Mouse (Mus musculus) olfactory bulb, adult 2 months (tissue): ENCODE measurements around the gene Bpifc. TPM values are rescaled to one million over a fixed set of nuclear protein-coding genes. Genes with fewer than 3 reads are reported as not detected.

Source experiments
- H3K27ac ChIP-seq: fragments of 200-500 bp; 2 replicates; pipeline ENCODE4 v1.5.1; 2012; ENCODE audit warnings: low read depth, low read length; ENCODE audit not compliant: insufficient read depth
- H3K4me1 ChIP-seq: fragments of 200-500 bp; 2 replicates; pipeline ENCODE4 v1.6.1; 2012; ENCODE audit warnings: low read length; ENCODE audit not compliant: control insufficient read depth, insufficient read depth
- H3K4me3 ChIP-seq: fragments of 200-500 bp; 2 replicates; pipeline ENCODE4 v1.5.1; 2012; ENCODE audit warnings: mild to moderate bottlenecking, low read depth, low read length, moderate library complexity; ENCODE audit not compliant: insufficient read depth
- CTCF ChIP-seq: fragments of 200-500 bp; IDR thresholded peaks from 2 replicates; pipeline ENCODE4 v1.5.1; 2012; ENCODE audit warnings: low read depth, mild to moderate bottlenecking, low read length, moderate library complexity; ENCODE audit not compliant: insufficient read depth
- POLR2A ChIP-seq: fragments of 200-500 bp; IDR thresholded peaks from 2 replicates; pipeline ENCODE4 v1.6.1; 2012; ENCODE audit warnings: mild to moderate bottlenecking, low read depth, low read length, moderate library complexity; ENCODE audit not compliant: insufficient read depth
- WGBS: fragments of 180-500 bp; shearing (Covaris S2); methylation state at CpG from one replicate; pipeline ENCODE4 v1.1.7; 2018; 5-methylcytosine and 5-hydroxymethylcytosine counted together
- polyA plus RNA-seq: library from polyadenylated mRNA; stranded (reverse); fragments of >200 nt; gene quantifications from 2 replicates; pipeline ENCODE4 v1.2.4, GENCODE M21; 2012; ENCODE audit warnings: low replicate concordance; ENCODE audit not compliant: missing spikeins, insufficient read depth, insufficient read length

Gene Bpifc
- polyA plus RNA-seq, 1 experiment, result not detected

DNA sequence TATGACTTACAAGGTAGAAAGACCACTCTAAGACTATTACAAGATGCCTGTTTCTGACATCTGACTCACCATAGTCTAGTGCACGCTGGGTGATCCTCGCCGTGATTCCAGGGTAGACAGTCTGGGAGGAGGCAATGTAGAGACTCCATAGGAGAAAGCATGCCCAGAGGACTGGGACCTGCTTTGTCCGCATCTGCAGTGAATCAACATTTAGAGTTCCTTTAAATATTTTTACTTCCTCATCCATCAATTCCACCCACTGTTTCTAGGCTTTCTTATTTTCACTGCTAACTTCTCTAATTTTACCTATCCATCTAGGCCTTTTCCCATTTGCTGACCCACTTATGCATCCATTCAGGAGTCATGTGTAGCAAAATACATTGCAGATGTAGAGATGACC lies 11.2 kb downstream of the Bpifc start:
- TF ChIP-seq CTCF, result no peak
- TF ChIP-seq POLR2A, result no peak
- H3K27ac ChIP-seq, result no peak overlapping the region
- H3K4me3 ChIP-seq, result no peak overlapping the region
- H3K4me1 ChIP-seq, result no peaks in the 10 kb centered on the region
- WGBS, result 96% methylated on average over 4 of the region's 4 CpGs

DNA sequence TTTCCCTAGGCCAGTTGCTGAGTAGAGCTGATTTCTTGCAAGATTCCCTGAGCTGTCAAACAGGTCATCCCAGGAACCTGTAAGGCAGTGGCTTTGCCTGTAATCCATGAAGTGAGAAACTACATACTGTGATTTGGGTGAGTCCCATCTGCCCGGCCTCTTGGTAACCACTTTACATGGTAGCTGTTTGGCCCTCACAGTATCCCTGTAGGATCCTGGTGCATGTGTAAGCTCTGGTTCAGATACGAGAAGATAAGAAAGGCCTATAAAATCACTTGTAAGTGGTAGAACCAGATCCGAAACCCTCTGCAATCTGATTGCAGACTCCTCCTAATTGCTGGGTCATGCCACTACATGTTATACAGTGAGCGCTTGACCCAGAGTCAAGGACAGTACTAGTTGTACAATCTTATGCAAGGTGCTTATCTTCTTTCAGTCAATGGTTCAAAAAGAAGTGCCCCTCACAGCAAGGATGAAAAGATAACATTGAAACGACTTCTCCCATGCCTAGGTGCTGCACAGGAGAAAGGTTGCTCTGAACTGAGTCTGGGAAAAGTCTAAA lies 17.1 kb downstream of the Bpifc start:
- no peak overlapping the region for H3K27ac ChIP-seq
- no peak for TF ChIP-seq POLR2A
- TF ChIP-seq CTCF, result no peak
- H3K4me3 ChIP-seq, result no peak overlapping the region
- 92% methylated on average over 5 of the region's 5 CpGs for WGBS
- no peaks in the 10 kb centered on the region for H3K4me1 ChIP-seq

DNA sequence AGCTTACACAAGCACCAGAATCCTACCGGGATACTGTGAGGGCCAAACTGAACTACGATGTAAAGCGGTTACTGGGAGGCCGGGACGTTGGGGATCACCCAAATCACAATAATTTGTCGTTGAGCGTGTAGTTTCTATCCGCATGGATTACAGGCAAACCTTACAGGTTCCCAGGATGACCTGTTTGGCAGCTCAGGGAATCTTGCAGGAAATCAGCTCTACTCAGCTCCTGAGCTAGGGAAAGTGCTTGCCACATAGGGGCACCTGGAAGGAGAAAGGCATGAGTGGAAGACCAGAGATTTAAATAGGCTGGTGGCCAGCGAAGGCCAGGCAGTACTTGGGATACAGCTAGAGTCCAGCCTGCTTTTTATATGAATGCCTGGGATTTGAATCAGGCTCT lies 17.9 kb downstream of the Bpifc start:
- whole genome bisulfite sequencing, result 92% methylated on average over 9 of the region's 9 CpGs
- Histone ChIP-seq H3K4me3 (no peak overlapping the region), H3K4me1 (no peaks in the 10 kb centered on the region), H3K27ac (no peak overlapping the region)
- TF ChIP-seq CTCF (no peak), POLR2A (no peak)

DNA sequence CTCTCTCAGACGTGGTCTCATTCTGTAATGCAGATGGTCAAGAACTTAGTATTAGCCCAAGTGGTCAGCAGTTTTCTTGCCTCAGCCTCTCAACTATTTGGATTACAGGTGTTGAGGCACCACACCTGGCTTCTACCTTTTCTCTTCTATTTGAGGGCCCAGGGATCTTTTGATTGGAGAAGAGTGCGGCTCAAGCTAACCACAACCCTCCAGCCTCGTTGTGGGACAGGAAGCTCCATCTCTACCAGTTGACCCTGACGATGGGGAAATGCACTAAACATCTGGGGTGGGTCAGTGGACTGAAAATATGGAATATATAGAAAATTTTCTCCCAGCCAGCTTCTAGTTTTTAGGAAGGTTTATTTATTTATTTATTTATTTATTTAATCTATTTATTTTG lies 19.3 kb downstream of the Bpifc start:
- H3K4me1 ChIP-seq, result no peaks in the 10 kb centered on the region
- TF ChIP-seq CTCF, result no peak
- TF ChIP-seq POLR2A, result no peak
- no peak overlapping the region for H3K27ac ChIP-seq
- 90% methylated on average over 4 of the region's 4 CpGs for WGBS
- H3K4me3 ChIP-seq, result no peak overlapping the region

DNA sequence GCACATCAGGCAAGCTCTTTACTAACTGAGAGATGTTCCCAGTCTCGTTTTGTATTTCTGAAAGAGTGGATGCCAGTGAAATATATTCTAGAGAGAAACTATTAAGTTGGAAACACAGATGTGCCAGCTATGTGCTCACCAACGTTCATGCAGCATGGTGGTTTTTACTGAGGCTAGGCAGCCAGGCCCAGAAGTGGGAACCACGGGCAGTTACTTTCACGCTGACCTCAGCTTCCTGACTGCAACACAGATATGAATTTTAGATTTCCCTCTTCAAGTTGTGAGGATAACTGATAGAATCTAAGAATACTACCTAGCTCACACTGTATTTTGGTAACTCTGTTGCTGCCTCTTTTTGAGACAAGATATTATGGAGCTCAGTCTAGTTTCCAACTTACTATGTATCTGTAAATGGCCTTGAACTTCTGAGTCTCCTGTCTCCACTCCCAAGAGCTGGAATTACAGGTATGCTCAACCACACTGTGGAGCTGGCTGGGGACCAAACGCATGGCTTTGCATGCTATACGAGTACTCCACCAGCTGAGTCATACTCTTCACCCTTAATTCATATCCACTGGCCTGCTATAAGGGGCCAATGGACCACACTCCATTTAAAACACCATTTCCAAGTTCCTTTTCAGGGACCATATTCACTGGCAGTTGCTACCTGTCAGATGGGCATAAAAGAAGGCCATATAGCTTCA lies 22.1 kb downstream of the Bpifc start:
- 78% methylated on average over 6 of the region's 6 CpGs for WGBS
- no peak for TF ChIP-seq POLR2A

DNA sequence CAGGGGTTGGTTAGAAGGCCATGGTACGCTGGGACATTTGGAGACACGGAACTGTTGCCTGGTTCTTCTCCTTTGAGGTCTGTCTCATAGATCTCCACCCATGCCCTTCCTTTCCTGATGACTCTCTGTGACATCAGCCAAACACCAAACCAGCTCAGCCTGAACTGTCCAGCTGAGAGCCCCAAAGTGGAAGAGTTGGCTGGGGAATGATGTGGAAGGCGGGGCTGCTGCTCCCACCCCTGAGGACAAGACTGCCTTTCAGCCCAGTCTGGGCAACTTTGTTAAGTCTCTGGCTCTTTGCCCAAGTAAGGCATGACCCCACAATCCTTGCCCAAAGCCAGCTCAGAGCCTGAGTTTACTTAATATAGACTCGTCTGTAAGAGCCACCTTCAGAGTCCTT lies 38.8 kb downstream of the Bpifc start:
- TF ChIP-seq CTCF, result no peak
- no peak for TF ChIP-seq POLR2A
- WGBS, result 57% methylated on average over 4 of the region's 4 CpGs
- Histone ChIP-seq H3K4me3 (no peak overlapping the region), H3K4me1 (no peaks in the 10 kb centered on the region), H3K27ac (no peak overlapping the region)

More for the DNA sequence above, 22.1 kb downstream of the Bpifc start:
- Histone ChIP-seq H3K4me1 (no peaks in the 10 kb centered on the region), H3K4me3 (no peak overlapping the region), H3K27ac (no peak overlapping the region)

DNA sequence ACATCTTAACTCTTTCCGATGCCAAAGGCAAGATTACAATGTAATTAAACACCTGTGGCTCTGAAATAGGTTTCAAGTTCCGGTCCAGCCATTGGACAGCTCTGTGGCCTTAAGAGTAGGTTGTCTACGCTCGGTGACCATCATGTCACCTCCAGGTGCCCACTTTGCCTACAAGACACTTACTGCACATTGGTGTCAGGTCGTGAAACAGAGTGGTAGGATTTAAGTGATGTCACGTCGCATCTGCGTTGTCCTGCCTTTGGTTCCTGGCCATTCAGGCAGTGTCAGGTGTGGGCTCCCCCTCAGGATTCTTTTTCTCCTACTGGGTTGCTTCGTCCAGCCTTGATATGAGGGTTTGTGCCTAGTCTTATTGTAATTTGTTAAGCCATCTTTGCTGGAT lies 39.9 kb downstream of the Bpifc start:
- 91% methylated on average over 9 of the region's 9 CpGs for WGBS
- no peaks in the 10 kb centered on the region for H3K4me1 ChIP-seq
- H3K27ac ChIP-seq, result no peak overlapping the region
- no peak overlapping the region for H3K4me3 ChIP-seq
- TF ChIP-seq POLR2A (no peak), CTCF (no peak)

DNA sequence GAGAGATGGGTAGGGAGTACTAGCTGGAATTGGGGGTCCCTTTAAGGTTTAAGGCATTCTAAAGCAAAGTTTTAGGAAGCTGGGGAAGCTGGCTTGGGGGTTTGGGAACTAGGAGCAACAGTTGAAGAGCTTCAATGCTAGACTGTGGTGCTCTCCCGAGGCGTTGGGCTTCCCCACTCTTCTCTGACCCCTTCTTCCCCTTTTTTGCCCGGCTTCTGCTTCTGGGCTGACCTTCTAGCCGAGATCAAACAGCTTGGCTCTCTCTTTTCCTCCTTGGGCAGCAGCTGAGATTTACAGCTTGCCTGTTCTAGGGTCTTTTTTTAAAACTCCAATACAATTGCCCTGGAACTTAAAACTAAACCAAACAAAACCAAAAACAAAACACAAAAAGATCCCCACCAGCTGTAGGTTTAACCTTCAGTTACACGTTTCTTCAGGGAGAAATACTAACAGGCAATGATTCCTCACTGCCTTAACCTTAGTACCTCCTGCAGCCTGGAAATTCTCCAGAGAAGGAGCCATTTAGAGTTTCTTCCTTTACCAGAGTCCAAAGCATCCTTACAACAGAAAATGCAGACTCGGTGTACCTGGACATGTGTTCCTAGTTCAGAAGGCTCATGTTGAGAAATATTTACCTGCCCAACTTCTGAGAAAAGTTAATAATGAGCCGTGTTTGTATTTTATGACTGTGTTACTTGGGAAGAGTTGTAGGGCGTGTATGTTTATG lies 41.6 kb downstream of the Bpifc start:
- no peak overlapping the region for H3K27ac ChIP-seq
- no peak overlapping the region for H3K4me3 ChIP-seq
- 64% methylated on average over 8 of the region's 8 CpGs for WGBS
- H3K4me1 ChIP-seq, result no peaks in the 10 kb centered on the region
- TF ChIP-seq CTCF (no peak), POLR2A (no peak)

DNA sequence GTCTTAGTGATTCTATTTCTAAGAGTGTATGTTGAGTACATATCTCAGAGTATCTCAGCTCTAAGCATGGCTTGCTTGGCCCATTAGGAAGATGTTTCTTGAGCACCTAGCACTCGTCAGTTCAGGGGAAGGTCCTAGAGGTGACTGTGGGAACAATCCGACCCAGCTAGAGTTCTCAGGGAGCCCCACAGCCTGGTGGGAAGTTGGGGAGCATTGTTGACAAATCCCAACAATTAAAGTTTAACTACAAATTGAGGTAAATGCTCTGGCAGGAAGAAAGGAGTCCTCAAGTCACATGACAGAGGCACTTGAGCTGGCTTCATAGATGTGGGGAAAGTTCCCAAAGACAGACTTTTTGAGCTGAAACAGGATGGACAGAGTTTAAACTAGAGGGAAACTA lies 43.0 kb downstream of the Bpifc start:
- TF ChIP-seq CTCF (no peak), POLR2A (no peak)
- Histone ChIP-seq H3K4me1 (no peaks in the 10 kb centered on the region), H3K27ac (no peak overlapping the region), H3K4me3 (no peak overlapping the region)
- 51% methylated on average over 2 of the region's 2 CpGs for WGBS
